Mouse (Mus musculus) mesoderm, embryonic 11.5 days (tissue): Measurements from ENCODE around the gene Efcab2.

Experiments
- DNase-seq: peaks from one replicate; pipeline ENCODE4 v3.0.0-alpha.2; 2012; ENCODE audit warnings: low read depth, low spot score

The Efcab2 gene

DNA sequence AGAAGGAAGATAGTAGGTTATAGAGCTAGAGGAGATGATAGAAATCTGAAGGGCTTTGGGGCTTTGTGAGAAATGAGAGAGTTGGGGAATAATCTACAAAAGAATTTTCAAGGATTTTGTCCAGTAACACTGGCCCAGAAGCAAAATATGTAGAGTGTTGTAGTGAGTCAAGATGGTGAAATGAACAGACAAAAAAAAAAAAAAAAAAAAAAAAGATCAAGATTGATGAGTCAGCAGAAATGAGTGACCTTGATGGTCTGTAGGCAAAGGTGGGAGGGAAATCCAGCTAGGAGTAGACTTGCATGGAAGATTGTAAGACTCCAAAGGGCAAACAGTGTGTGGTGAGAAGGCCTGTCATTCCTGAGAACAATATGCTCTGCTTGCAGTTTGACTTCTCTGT, 78.0 kb downstream of the Efcab2 start:
- no peak for DNase-seq

DNA sequence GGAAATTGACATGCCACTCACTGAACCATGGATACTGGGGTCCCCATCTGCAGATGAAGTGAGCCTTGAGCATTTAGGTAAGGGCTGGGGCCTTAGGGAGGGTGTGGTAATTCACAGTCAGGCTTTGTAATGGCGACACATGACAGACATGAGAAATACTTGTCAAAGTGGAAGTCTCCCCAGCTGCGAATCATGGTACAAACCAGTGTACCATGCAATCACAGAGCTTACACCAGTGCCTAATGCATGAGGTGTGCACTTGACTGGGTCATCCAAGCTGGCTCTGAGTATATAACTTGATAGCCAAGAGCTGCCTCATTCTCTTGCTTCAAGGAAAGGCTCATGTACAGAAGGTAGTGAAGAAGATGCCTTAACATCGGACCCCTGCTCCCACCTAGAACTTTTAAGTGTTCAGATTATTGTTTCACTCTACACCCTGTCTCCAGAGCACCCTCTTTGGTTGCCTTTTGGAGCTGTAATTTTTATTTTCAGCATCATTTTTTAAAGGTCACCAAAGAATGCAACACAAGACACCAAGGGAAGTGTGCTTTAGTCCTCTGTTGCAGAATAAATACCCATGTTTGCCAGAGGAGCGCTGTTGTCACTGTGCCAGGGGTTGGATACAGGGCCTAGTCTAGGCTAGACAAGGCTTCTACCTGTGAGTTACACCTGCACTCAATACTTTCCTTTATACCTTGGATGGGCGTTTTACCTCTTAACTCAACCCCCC, 79.4 kb downstream of the Efcab2 start:
- no peak for DNase-seq

DNA sequence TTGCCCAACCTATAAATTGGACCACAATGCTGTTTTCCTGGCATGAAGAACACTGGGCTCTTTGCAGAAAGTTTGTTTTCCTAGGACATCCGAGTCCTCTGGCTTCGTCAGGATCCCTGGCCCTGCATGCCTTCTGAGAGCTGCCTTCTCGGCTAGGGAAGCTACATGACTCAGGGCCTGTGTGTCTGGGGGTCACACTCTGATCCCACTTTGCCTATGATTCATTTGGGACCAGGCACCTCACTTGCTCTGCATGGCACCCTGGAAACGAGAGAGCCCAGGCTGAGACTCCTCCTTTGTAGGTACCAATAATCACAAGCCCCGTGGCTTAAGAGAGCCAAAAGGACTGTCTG, 80.0 kb downstream of the Efcab2 start:
- DNase-seq = no peak

DNA sequence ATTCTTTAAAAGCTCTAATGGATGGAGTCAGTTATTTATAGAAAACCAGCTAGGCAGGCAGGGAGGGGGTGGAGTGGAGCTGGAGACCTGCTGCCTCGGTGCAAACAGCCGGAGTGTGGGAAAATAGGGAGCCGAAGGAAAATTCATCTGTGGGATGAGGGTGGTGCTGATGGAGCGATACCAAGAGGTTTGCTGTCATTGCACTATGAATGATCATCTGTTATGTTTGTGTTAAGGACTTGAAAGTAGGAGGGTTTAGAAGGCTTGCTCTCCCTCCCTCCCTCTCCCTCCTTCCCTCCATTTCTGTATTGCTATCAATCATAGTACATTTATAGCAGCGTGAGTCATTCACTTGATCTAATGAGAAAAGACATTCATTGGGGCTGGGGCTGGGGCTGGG, 80.9 kb downstream of the Efcab2 start:
- no peak for DNase-seq

DNA sequence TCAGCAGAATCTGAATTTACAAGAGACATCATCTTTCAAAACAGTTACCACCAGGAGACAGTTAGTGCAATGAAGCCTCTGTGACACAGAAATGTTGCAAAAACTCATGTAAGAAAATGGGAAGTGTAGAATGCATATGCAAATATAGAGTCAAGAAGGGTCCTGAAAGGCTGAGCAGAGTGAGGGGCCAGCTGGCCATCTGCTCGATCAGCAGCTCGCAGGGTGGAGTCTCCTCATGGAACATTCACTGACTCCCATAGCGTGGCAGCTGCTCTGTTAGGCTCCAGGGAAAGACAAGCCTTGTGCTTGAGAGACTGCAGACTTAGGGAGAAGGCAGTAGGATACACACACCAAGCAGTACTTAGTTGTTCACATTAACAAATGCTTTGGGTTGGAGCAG, 83.2 kb downstream of the Efcab2 start:
- DNase-seq = no peak

DNA sequence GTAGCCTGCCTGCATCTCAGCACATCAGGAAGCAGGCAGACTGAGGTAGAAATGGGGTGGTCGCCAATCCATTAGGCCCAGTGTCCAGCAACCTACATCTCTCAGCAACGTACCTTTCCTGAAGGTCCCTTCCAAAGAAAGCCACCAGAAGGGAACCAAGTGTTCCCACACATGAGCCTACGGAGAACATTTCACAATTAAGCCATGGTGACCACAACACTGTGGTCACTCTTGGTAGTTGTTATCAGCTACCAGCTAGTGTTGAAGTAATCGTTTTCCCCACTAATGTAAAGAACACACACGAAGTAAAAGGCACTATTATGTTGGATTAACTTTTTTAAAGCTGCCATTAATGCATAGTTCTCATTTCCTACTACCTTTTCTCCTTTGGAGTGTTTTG, 85.8 kb downstream of the Efcab2 start:
- no peak for DNase-seq

DNA sequence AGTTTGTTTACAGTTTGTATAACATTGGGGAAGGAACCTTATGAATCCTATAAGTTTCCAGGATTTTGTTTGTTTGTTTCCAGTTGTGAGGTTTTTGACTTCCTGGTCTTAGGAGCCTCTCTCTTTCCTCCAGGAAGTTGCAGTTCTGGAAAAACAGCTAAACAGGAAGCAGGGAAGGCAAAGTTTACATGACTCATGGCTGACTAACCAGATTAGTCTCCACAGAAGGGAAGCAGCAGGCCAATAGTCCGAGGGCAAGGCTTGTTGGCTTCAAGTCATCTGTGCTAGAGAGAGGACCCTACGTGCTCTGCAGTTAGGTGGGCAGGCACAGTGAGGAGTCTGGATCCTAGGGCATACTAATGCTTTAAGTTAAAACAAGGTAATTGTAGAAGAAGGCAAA, 86.6 kb downstream of the Efcab2 start:
- DNase-seq = no peak

DNA sequence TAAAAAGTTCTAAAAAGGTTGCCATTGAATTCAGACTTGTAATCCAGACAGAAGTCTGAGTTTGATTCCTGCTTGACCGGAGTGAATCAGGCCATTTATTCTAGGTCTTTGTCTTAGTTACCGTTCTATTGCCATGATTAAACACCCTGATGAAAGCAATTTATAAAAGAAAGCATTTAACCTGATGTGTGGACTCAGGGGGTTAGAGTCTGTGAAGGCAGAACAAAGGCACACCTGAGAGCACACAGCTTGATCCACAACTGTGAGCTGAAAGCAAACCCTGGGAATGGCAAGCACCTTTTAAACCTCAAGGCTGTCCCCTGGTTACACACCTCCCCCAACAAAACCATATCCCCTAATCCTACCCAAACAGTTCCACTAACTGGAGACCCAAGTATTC, 90.3 kb downstream of the Efcab2 start:
- no peak for DNase-seq

DNA sequence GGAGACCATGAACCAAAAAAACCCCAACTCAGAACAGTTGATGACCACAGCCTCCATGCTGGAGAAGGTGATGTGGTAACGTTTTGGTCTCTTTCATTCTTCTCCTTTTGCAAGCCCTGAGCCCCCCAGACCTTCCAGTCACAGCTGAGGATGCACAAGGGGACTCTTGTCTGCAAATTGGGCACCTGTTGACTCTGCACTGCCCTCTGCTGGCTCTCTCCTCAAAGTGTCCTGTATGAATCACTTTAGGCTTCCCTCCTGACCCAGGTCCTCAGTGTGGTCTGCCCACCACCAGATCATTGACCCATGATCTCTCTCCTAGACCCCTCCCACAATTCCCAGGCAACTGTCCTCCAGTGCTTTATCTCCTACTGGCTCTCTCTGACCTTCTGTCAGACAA, 91.0 kb downstream of the Efcab2 start:
- DNase-seq = no peak

DNA sequence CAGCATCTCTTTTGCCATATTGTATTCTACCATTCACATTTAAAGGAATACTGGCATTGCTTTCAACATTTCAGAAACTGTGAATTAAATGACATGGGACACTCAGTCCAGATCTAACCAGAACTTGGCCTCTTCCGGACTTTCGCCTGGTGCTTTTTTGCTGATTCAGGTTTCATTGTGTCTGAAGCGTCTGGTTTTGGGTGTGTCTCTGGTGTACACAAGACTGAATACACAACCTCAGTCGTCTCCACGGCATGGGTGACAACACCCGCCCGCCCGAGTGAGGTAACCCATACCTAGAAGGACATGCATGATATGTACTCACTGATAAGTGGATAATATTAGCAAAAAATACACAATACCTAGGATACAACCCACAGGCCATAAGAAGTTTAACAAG, 101.1 kb downstream of the Efcab2 start:
- no peak for DNase-seq

DNA sequence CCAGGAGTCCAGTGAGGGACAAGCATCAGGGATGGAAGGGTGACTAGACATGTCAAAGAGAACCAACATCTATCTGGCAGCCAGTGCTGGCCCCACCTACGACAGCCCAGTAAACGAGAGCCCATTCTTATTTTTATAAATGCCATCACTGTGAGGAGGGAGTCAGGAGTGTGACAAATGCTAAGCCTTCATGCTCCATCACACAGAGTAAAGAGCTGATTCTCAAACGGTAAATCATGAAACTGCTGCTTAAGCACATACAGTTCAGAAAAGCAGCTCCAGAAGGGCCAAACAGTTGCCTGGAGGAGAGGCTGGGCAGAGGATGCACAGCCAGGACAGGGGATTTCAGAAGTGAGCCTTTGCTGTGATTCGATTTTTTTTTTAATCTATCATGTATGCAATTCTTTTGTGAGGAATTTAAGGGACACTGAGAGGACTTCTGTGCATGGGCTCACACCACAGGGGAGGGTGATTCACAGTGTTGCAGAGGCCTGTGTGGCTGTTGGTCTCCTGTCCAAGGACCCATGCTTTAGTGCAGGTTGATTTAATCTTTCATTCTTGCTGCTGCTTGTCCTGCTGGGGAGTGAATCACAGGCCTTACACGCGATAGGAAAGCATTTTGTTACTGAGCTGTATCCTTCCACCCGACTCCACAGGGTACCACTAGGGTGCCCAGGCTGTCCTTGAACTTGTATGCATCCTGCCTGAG, 106.6 kb downstream of the Efcab2 start:
- no peak for DNase-seq

DNA sequence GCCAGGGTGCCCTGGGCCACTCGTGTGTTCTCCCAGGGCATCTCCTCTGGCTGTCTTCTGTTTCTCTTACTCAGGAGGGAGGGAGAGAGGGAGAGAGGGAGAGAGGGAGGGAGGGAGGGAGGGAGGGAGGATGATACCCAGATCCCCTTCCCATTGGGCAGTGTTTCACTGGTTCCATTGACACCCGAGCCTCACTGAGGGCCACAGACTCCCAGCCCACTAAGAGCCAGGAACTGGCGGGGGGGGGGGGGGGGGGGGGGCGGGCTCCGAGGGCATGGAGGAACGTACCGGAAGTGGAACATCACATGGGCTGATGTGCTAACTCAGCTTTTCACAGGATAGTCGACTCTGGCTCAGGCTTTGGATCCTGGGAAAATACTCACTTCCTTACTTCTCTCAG, 108.1 kb downstream of the Efcab2 start:
- no peak for DNase-seq

DNA sequence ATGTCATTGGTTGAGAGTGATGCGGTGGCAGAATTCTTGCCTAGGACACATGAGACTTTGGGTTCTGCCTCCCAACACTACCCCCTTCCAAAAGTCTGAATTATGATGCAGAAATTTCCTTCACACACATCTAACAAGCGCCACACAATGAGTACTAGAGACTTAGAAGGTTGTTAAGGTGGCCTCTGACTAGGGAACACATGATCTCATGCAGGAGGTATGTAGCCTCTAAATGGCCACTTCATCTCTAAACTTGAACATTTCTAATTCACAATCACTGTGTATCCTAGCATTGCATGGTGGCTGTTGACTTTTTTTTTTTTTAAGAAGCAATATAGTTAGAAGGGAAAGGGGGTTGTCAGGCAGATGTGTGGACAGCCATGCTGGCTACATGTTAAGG, 110.0 kb downstream of the Efcab2 start:
- DNase-seq = no peak

DNA sequence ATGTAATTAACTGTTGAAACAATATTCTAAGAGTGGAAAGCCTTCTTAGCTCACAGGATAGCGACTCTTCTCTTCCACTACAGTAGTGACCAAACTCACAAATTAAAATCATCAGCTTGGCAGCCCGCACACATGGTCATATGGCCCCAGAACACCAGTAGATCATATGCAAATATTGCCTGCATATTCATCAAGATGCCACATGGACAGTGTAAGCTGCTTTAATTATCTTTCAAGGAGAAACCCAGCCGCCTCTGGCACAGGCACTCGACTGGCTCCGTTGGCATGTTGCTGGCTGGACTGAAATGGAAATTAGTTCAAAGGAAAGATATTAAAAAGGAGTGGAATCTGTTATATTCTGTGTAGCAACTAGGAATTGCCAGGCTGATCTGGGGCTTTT, 116.5 kb downstream of the Efcab2 start:
- DNase-seq = no peak

DNA sequence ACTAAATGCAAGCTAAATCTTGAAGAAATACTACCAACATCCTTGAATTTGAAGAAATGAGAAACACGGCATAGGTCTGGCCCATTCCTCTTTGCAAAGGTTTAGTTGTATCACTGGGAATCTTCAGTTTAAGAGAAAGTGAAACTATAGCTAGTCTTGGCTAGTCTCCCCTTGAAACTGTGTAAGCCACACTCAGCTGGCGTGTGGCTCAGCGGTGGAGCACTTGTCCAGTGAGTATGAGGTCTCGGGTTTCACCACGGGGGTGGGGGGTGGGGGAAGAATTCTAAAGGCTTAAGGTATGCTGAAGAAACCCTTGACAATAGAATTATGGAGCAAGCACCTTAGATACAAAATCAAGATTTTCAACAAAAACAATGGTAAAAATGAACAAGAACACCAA, 117.3 kb downstream of the Efcab2 start:
- DNase-seq = no peak

DNA sequence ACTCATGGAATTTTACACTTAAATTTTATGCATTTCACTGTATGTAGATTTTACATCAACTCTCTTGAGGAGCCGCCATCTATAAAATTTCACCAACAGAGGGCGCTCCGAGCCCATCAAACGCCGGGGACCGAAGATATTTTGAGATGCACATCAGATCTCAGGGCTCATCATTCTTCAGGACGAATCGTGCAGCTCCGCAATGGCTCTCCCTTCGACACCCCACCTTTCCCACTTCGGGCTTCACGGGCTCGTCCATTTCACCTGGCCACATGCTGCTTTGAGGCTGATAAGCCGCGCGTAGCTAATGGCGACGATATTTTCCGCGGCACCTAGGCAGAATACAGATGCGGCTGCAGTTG, 121.3 kb downstream of the Efcab2 start:
- DNase-seq = peak; percentile 93

DNA sequence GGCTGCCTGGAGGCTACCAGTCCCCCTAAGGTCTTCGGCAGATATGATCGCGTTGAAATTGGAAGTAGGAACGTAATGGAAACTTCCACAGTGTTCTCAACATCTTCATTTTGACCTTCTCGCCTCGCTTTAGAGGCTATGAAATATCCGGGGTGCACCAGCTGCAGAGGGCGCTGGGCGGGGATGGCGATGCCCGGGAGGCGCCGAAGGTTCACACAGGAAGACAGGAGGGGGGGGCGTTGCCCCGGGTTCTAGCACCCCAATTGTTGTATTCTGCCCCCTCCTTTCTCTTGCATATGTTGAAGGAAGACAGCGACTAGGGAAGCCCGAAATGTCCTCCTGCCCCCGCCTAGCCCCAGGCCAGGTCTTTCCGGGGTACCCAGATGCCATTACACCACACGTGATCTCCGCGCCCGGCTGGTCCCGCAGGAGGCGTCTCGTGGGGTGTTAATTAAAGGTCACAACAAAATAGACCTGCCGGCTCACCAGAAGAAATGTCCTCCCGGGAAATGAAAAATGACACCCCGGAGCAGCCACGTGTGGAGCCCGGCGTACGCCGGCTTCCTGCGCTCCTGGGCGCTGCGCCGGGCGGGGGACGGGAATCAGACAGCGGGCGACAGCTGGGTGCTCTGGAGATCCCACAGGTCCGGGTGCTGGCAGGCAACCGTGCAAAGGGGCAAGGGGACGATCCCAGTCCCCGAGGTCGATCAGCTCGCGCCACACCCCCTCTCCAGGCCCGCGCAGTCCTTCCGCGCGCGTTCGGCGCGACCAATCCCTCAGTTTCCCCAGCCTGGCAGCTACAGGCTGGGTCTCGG, 121.9 kb downstream of the Efcab2 start:
- peak; percentile 58 for DNase-seq

DNA sequence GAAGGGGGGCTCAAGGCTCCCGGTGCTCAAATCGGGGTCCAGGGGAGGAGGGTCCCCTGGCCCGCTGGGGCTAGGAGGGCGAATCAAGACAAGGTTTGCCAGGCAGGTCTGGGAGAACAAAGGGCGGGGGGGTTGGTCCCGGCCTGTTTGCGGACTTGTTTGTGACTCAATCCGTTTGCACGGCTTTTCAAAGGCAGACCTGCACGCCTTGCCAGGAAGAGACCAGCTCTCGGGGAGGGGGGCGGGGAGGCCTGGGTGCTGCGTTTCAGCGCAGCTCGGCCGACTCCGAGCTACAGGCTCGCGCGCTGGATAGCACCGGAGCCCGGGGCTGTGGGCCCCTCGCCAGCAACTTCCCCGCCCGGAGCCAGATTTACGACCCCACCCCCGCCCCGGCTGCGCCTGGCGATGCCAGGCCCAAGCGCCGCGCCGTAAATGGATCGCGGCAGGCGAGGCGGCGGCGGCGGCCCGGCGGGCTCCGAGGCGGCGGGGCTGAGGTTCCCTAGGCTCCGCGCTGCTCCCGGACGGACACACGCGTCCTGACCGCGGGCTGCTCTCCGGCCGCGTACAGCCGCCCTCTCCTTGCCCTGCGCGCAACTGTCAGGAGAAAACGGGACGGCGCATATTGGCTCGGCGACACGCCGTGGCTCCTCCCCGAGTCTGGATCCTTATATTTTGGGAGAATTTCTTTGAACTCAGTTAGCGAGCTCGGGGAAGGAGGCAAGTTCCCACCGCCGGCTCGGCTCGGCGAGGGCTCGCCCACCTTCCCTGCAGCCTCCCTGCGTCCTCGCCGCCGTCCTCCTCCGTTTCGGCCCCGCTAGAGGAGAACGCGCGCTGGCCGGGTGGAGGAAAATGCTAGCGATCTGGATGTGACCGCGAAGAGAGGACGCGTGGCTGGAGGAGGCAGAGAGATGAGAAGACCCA, 122.8 kb downstream of the Efcab2 start, which contains the start of gene Kif26b:
Kif26b (plus strand) TSS at position 695 of the 921 bp plus-strand sequence.
- DNase-seq = peak; percentile 72

DNA sequence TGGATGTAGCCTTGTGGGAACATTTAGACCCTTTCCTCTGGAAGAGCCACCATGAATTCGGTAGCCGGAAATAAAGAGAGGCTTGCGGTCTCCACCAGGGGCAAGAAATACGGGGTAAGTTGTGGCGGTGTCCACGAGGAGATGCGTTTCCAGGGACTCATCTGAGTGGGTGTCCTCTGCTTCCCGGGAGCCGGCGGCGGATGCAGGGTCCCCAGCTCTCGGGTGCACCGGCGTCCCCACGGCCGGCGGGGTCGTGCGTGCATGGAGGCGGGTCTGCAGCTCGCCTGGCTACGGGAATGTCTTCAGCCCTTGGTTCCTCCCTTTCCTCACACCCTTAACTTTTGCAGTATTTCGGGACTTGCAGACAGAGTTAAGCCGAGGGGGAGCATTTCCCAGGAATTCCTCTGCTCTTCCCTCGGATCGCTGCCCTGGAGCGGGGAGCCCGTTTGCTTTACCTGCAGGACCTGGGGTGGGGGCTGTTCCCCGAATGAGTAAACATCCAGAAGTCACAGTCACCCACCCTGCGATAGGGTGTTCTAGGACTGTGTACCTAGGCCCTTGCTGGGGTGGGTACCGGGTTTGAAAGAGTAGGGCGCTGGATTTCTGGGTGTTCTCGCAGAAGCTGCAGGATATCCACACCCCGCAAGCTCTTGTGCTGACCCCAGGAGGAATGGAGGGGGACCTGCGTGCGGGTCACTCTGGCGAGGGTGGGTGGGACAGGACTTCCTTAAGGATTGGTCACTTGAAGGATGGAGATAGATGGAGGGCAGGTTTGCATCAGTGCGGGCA, 123.8 kb downstream of the Efcab2 start:
- DNase-seq = no peak

DNA sequence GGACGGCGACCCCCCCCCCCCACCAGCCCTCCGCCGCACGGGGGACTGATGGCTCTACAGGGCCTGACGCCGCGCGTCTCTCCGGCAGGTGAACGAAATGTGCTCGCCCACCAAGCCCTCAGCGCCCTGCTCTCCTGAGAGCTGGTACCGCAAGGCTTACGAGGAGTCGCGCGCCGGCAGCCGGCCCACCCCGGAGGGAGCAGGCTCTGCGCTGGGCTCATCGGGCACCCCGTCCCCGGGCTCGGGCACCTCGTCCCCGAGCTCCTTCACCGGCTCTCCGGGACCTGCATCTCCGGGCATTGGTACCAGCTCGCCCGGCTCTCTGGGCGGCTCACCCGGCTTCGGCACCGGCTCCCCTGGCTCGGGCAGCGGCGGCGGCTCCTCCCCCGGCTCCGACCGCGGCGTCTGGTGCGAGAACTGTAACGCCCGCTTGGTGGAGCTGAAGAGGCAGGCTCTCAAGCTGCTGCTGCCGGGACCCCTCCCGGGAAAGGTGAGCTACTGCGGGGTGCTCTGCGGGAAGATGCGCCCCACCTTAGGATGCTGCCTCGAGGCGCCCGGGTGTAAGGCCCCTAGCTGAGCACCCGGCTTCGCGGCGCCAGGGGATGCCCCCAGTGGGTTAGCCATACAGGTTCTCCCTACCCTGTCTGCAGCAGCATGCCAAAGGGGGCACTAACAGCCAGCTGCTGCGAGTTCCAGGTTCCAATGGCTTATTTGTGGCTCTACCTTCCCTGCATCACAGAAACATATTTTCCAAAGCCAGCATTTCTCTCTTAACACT, 124.6 kb downstream of the Efcab2 start:
- DNase-seq = peak; percentile 81
